Mouse (Mus musculus): ENCODE measurements at regions not wholly inside any gene's neighbourhood (a gene's known extent, or its start where the extent isn't known, plus 50 kb on each side); places are given as distances from the start of the nearest gene placed in this dataset.

- Histone ChIP-seq H3K4me1 (ENCODE audit: insufficient read depth) (no peaks in the 10 kb centered on the region), H3K4me2 (no peak overlapping the region), H3K36me3 (ENCODE audit: insufficient read depth) (no peaks in the 10 kb centered on the region), H3K27ac (ENCODE audit: low read depth) (no peak overlapping the region), H3K27me3 (ENCODE audit: insufficient read depth, low read length) (no peaks in the 10 kb centered on the region), H3K9ac (no peak overlapping the region), H3K4me3 (ENCODE audit: low read depth, low read length) (no peak overlapping the region), H3K9me3 (ENCODE audit: low read depth, low read length) (no peaks in the 10 kb centered on the region)
- no peak for ATAC-seq (ENCODE audit: insufficient read depth)
- no peak for DNase-seq
- no peak for TF ChIP-seq CTCF (IDR thresholded peaks at IDR 0.05; ENCODE audit: low read depth)
- 69% methylated on average over 11 of the region's 11 CpGs for WGBS
Observed at GRCm38 (mm10) chr4:94052249-94053162, 503.8 kb upstream of the Gm10306 start.

GRCm38 (mm10) chr4:94073178-94073870, 483.0 kb upstream of the Gm10306 start:
- Histone ChIP-seq H3K4me2 (no peak overlapping the region), H3K9ac (no peak overlapping the region)
- TF ChIP-seq CTCF (IDR thresholded peaks at IDR 0.05; ENCODE audit: low read depth) = no peak

GRCm38 (mm10) chr4:94082839-94083238, 473.5 kb upstream of the Gm10306 start:
- H3K4me1 ChIP-seq (ENCODE audit: insufficient read depth) = no peaks in the 10 kb centered on the region
- DNase-seq (no peak), ATAC-seq (ENCODE audit: insufficient read depth) (no peak)
- H3K4me2 ChIP-seq = no peak overlapping the region
- H3K36me3 ChIP-seq (ENCODE audit: insufficient read depth) = no peaks in the 10 kb centered on the region
- H3K9me3 ChIP-seq (ENCODE audit: low read depth, low read length) = no peaks in the 10 kb centered on the region
- no peak for TF ChIP-seq CTCF (IDR thresholded peaks at IDR 0.05; ENCODE audit: low read depth)
- no peak overlapping the region for H3K9ac ChIP-seq
- 74% methylated on average over 3 of the region's 3 CpGs for WGBS
- no peak overlapping the region for H3K4me3 ChIP-seq (ENCODE audit: low read depth, low read length)
- no peaks in the 10 kb centered on the region for H3K27me3 ChIP-seq (ENCODE audit: insufficient read depth, low read length)
- no peak overlapping the region for H3K27ac ChIP-seq (ENCODE audit: low read depth)

More at GRCm38 (mm10) chr4:94073178-94073870, 483.0 kb upstream of the Gm10306 start:
- no peak overlapping the region for H3K27ac ChIP-seq (ENCODE audit: low read depth)
- H3K4me3 ChIP-seq (ENCODE audit: low read depth, low read length) = no peak overlapping the region
- ATAC-seq (ENCODE audit: insufficient read depth) (no peak), DNase-seq (no peak)
- H3K27me3 ChIP-seq (ENCODE audit: insufficient read depth, low read length) = no peaks in the 10 kb centered on the region
- WGBS = 72% methylated on average over 9 of the region's 9 CpGs
- H3K4me1 ChIP-seq (ENCODE audit: insufficient read depth) = no peaks in the 10 kb centered on the region
- no peaks in the 10 kb centered on the region for H3K9me3 ChIP-seq (ENCODE audit: low read depth, low read length)
- no peaks in the 10 kb centered on the region for H3K36me3 ChIP-seq (ENCODE audit: insufficient read depth)

GRCm38 (mm10) chr4:94094379-94094778, 462.0 kb upstream of the Gm10306 start:
- Histone ChIP-seq H3K36me3 (ENCODE audit: insufficient read depth) (no peaks in the 10 kb centered on the region), H3K27me3 (ENCODE audit: insufficient read depth, low read length) (no peaks in the 10 kb centered on the region), H3K4me3 (ENCODE audit: low read depth, low read length) (no peak overlapping the region), H3K4me2 (no peak overlapping the region), H3K27ac (ENCODE audit: low read depth) (no peak overlapping the region), H3K4me1 (ENCODE audit: insufficient read depth) (no peaks in the 10 kb centered on the region), H3K9me3 (ENCODE audit: low read depth, low read length) (no peaks in the 10 kb centered on the region), H3K9ac (no peak overlapping the region)
- TF ChIP-seq CTCF (IDR thresholded peaks at IDR 0.05; ENCODE audit: low read depth) = no peak
- 74% methylated on average over 5 of the region's 5 CpGs for WGBS
- DNase-seq (no peak), ATAC-seq (ENCODE audit: insufficient read depth) (no peak)

- Histone ChIP-seq H3K36me3 (ENCODE audit: insufficient read depth) (no peaks in the 10 kb centered on the region), H3K4me1 (ENCODE audit: insufficient read depth) (no peaks in the 10 kb centered on the region), H3K27me3 (ENCODE audit: insufficient read depth, low read length) (no peaks in the 10 kb centered on the region), H3K9me3 (ENCODE audit: low read depth, low read length) (no peaks in the 10 kb centered on the region), H3K27ac (ENCODE audit: low read depth) (no peak overlapping the region), H3K9ac (no peak overlapping the region), H3K4me2 (no peak overlapping the region), H3K4me3 (ENCODE audit: low read depth, low read length) (no peak overlapping the region)
- 69% methylated on average over 4 of the region's 4 CpGs for WGBS
- no peak for DNase-seq
- ATAC-seq (ENCODE audit: insufficient read depth) = no peak
- no peak for TF ChIP-seq CTCF (IDR thresholded peaks at IDR 0.05; ENCODE audit: low read depth)
Observed at GRCm38 (mm10) chr4:94106941-94107340, 449.4 kb upstream of the Gm10306 start.

- Histone ChIP-seq H3K27me3 (ENCODE audit: insufficient read depth, low read length) (no peaks in the 10 kb centered on the region), H3K4me1 (ENCODE audit: insufficient read depth) (no peaks in the 10 kb centered on the region), H3K9me3 (ENCODE audit: low read depth, low read length) (no peaks in the 10 kb centered on the region), H3K9ac (no peak overlapping the region), H3K4me3 (ENCODE audit: low read depth, low read length) (no peak overlapping the region), H3K36me3 (ENCODE audit: insufficient read depth) (no peaks in the 10 kb centered on the region), H3K4me2 (no peak overlapping the region), H3K27ac (ENCODE audit: low read depth) (no peak overlapping the region)
- no peak for DNase-seq
- 91% methylated on average over 3 of the region's 3 CpGs for WGBS
- ATAC-seq (ENCODE audit: insufficient read depth) = no peak
- TF ChIP-seq CTCF (IDR thresholded peaks at IDR 0.05; ENCODE audit: low read depth) = no peak
Observed at GRCm38 (mm10) chr4:94116881-94117280, 439.5 kb upstream of the Gm10306 start.

- 77% methylated on average over 14 of the region's 14 CpGs for WGBS
- no peaks in the 10 kb centered on the region for H3K36me3 ChIP-seq (ENCODE audit: insufficient read depth)
- no peaks in the 10 kb centered on the region for H3K9me3 ChIP-seq (ENCODE audit: low read depth, low read length)
- no peak; the same call in 1 of the 2 replicates for ATAC-seq (ENCODE audit: insufficient read depth)
- H3K9ac ChIP-seq = no peak overlapping the region
- H3K4me3 ChIP-seq (ENCODE audit: low read depth, low read length) = no peak overlapping the region
- peak; percentile 51 for DNase-seq
- H3K4me1 ChIP-seq (ENCODE audit: insufficient read depth) = no peaks in the 10 kb centered on the region
- H3K4me2 ChIP-seq = no peak overlapping the region
- no peak overlapping the region for H3K27ac ChIP-seq (ENCODE audit: low read depth)
- H3K27me3 ChIP-seq (ENCODE audit: insufficient read depth, low read length) = no peaks in the 10 kb centered on the region
- TF ChIP-seq CTCF (IDR thresholded peaks at IDR 0.05; ENCODE audit: low read depth) = peak; percentile 52
Observed at GRCm38 (mm10) chr4:94124177-94124576, 432.2 kb upstream of the Gm10306 start.
